Mouse (Mus musculus): ENCODE measurements around the gene Tmigd3.

GRCm38 (mm10) chr3:105839836-105840235, 30.9 kb upstream of the Tmigd3 start:
- no peak for TF ChIP-seq CTCF (IDR thresholded peaks at IDR 0.05; ENCODE audit: control insufficient read depth, insufficient read depth, insufficient read length)
- TF ChIP-seq MAX (IDR thresholded peaks at IDR 0.05): no peak
- TF ChIP-seq CEBPB (IDR thresholded peaks at IDR 0.05; ENCODE audit: low read depth): no peak
- TF ChIP-seq USF1 (IDR thresholded peaks at IDR 0.05; ENCODE audit: low read depth): no peak
- TF ChIP-seq MYOD1 (IDR thresholded peaks at IDR 0.05; ENCODE audit: control insufficient read depth, insufficient read length, low read depth): no peak
- no peak for TF ChIP-seq FOSL1 (IDR thresholded peaks at IDR 0.05; ENCODE audit: insufficient read depth, low read length, poor library complexity, severe bottlenecking)
- TF ChIP-seq MYOG (IDR thresholded peaks at IDR 0.05; ENCODE audit: control insufficient read depth, extremely low read depth, insufficient read length): no peak
